Comparison of ENCODE assay signal across 9 mouse cellular contexts in the genomic region with DNA sequence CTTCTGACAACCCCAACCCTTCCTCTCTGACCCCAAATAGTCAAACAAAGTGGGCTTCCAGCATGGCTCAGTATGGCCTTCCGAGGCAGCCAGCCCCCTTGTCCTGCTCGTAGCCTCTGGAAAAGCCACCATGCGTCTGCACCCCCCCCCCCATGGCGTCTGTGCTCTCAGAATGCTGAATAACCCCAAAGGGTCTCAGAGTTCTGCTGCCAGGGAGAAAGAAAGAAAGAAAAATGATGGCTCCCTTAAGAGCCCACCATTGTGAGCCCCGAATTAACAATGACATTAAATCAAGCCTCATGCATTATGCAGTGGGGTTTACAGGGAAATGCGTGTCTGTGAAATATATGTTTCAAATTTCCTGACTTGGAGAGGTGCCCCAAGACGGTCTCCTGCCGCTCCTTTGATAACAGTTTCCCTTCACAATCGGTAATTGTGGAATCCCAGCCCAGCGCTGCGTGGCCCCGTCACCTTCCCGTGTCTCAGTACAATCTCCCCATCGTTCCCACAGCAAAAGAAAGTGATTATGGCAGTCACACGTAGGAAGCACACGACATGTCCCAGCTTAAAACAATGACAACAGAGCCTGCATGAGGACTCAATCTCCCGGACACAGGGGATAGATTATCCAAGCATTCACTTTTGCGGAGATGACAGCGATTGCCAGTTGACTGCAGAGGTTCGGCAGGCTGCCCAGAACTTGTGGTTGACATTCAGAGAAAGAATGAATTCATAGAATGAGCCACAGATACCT. TPM values are rescaled to one million over a fixed set of nuclear protein-coding genes. Genes with fewer than 3 reads are reported as not detected.
DNase-seq lines count a peak whose midpoint lies in the region; ATAC-seq and TF ChIP-seq lines count a peak whose summit lies in the region.
"Had no signal": no experiment of that assay in that cellular context is flagged by ENCODE, and none has a peak within 500 bp of the region (broad histone marks: within the 10 kb centered on the region; RNA-seq: fewer than 3 reads in every experiment).

No protein-coding gene starts in this region.

- H3K27me3 ChIP-seq in heart, postnatal 0 days (ENCODE audit: control insufficient read depth, insufficient read depth, low read length), result no peaks in the 10 kb centered on the region
- no peaks in the 10 kb centered on the region for H3K27me3 ChIP-seq in forebrain, postnatal 0 days (ENCODE audit: insufficient read depth, low read length)
- no peaks in the 10 kb centered on the region for H3K27me3 ChIP-seq in midbrain, embryonic 16.5 days (ENCODE audit: control insufficient read depth, insufficient read depth, low read depth, low read length)
- no peaks in the 10 kb centered on the region for H3K27me3 ChIP-seq in kidney, embryonic 16.5 days (ENCODE audit: insufficient read depth, low read length)

- no peak for TF ChIP-seq CTCF in heart, postnatal 0 days (IDR thresholded peaks at IDR 0.05; ENCODE audit: low read depth)
- no peak for TF ChIP-seq CTCF in forebrain, postnatal 0 days (IDR thresholded peaks at IDR 0.05; ENCODE audit: low read depth)

- H3K36me3 ChIP-seq in heart, postnatal 0 days (replicated peaks; ENCODE audit: control insufficient read depth, insufficient read depth, low read length), result no peaks in the 10 kb centered on the region
- no peaks in the 10 kb centered on the region for H3K36me3 ChIP-seq in forebrain, postnatal 0 days (ENCODE audit: insufficient read depth)
- H3K36me3 ChIP-seq in midbrain, embryonic 16.5 days (ENCODE audit: control insufficient read depth, insufficient read depth, low read length), result no peaks in the 10 kb centered on the region
- H3K36me3 ChIP-seq in kidney, embryonic 16.5 days (ENCODE audit: insufficient read depth, low read length), result no peaks in the 10 kb centered on the region

- H3K4me1 ChIP-seq in heart, postnatal 0 days (ENCODE audit: control insufficient read depth, insufficient read depth), result no peaks in the 10 kb centered on the region
- H3K4me1 ChIP-seq in forebrain, postnatal 0 days (ENCODE audit: insufficient read depth), result no peaks in the 10 kb centered on the region; the same call in 1 of the 2 replicates
- peaks cover 12% of the 10 kb centered on the region for H3K4me1 ChIP-seq in midbrain, embryonic 16.5 days (ENCODE audit: control insufficient read depth, insufficient read depth, low read length)
- H3K4me1 ChIP-seq in kidney, embryonic 16.5 days (ENCODE audit: insufficient read depth, low read length), result no peaks in the 10 kb centered on the region

- H3K4me2 ChIP-seq in heart, postnatal 0 days (ENCODE audit: low read depth, low read length), result peak overlapping the region; percentile 22; the same call in 1 of the 2 replicates
- H3K4me2 ChIP-seq in forebrain, postnatal 0 days (ENCODE audit: low read depth), result peak overlapping the region; percentile 24
- H3K4me2 ChIP-seq in midbrain, embryonic 16.5 days (ENCODE audit: low read length), result peak overlapping the region; percentile 39
- H3K4me2 ChIP-seq in kidney, embryonic 16.5 days (replicated peaks; ENCODE audit: low read depth, low read length), result no peak overlapping the region

- WGBS in heart, postnatal 0 days, result 43% methylated on average over 20 of the region's 20 CpGs
- 10% methylated on average over 20 of the region's 20 CpGs for WGBS in forebrain, postnatal 0 days
- 7% methylated on average over 20 of the region's 20 CpGs for WGBS in midbrain, embryonic 16.5 days
- 54% methylated on average over 20 of the region's 20 CpGs for WGBS in kidney, embryonic 16.5 days

- no peak for DNase-seq in heart, postnatal 0 days (ENCODE audit: low spot score)
- no peak for DNase-seq in heart, adult 8-10 months (ENCODE audit: low spot score)
- peak; percentile 25 for DNase-seq in brain, adult 2 months (ENCODE audit: low read depth, low spot score)
- peak; percentile 54 for DNase-seq in forebrain, postnatal 0 days
- no peak for DNase-seq in c-Kit-positive CD71-positive TER-119-positive erythroid progenitor cells, embryonic 14.5 days (ENCODE audit: low spot score)
- DNase-seq in urinary bladder, adult 2 months (ENCODE audit: low spot score), result no peak
- DNase-seq: kidney, adult 8-10 months had no signal

- no peak overlapping the region for H3K9ac ChIP-seq in heart, postnatal 0 days (replicated peaks; ENCODE audit: low read depth, low read length)
- 0 out of 2 replicates have a peak overlapping the region, but pooled peaks have one; percentile 4 for H3K9ac ChIP-seq in forebrain, postnatal 0 days
- peak overlapping the region; percentile 24; the same call in 1 of the 2 replicates for H3K9ac ChIP-seq in midbrain, embryonic 16.5 days (ENCODE audit: low read depth, low read length)
- no peak overlapping the region for H3K9ac ChIP-seq in kidney, embryonic 16.5 days (replicated peaks; ENCODE audit: low read length)

- no peaks in the 10 kb centered on the region for H3K9me3 ChIP-seq in heart, postnatal 0 days (replicated peaks; ENCODE audit: control insufficient read depth, low read length)
- H3K9me3 ChIP-seq in forebrain, postnatal 0 days (ENCODE audit: low read length), result no peaks in the 10 kb centered on the region
- H3K9me3 ChIP-seq in midbrain, embryonic 16.5 days (replicated peaks; ENCODE audit: control insufficient read depth, low read length, poor library complexity, severe bottlenecking), result no peaks in the 10 kb centered on the region
- no peaks in the 10 kb centered on the region for H3K9me3 ChIP-seq in kidney, embryonic 16.5 days (ENCODE audit: low read length)

- no peak for ATAC-seq in heart, postnatal 0 days (ENCODE audit: insufficient read depth, low read depth)
- ATAC-seq in forebrain, postnatal 0 days, result peak; percentile 51; the same call in 1 of the 2 replicates
- ATAC-seq in midbrain, embryonic 16.5 days, result no peak
- ATAC-seq in kidney, embryonic 16.5 days (ENCODE audit: low FRiP score, low TSS enrichment), result no peak

- no peak overlapping the region for H3K4me3 ChIP-seq in heart, postnatal 0 days (ENCODE audit: low read depth, low read length)
- no peak overlapping the region for H3K4me3 ChIP-seq in forebrain, postnatal 0 days (ENCODE audit: low read depth, low read length)
- no peak overlapping the region for H3K4me3 ChIP-seq in midbrain, embryonic 16.5 days (ENCODE audit: low read depth, low read length)
- no peak overlapping the region for H3K4me3 ChIP-seq in kidney, embryonic 16.5 days (ENCODE audit: low read length)

- TF ChIP-seq EP300 in heart, postnatal 0 days (IDR thresholded peaks at IDR 0.05; ENCODE audit: low read depth), result no peak

- H3K27ac ChIP-seq in heart, postnatal 0 days (ENCODE audit: low read depth), result no peak overlapping the region
- 0 out of 2 replicates have a peak overlapping the region, but pooled peaks have one; percentile 22 for H3K27ac ChIP-seq in forebrain, postnatal 0 days (ENCODE audit: low read depth, low read length)
- H3K27ac ChIP-seq in midbrain, embryonic 16.5 days (ENCODE audit: low read length), result 0 out of 2 replicates have a peak overlapping the region, but pooled peaks have one; percentile 11
- H3K27ac ChIP-seq in kidney, embryonic 16.5 days (ENCODE audit: low read length), result no peak overlapping the region

RNA-seq across cellular contexts. Expression of a gene that starts 55.7 kb away (rescaled TPM):
- total RNA-seq in heart, postnatal 0 days (2014; rRNA removed; ENCODE audit: low replicate concordance), result 3.7 TPM in 1 of 2 replicates, not detected in the other
- 1.2 and 1.3 TPM in 2 replicates for polyA plus RNA-seq in heart, postnatal 0 days (2015; fragmentation: Nextera tagmentation; extraction: Ambion mirVana)
- total RNA-seq in heart, adult 8-10 months (2022), result 1 to 10 TPM in 2 of 4 experiments, under 1 TPM in 2; 0.83 to 1.3 (median 1.0) TPM
- 0.29 TPM in 1 of 2 replicates, not detected in the other for total RNA-seq in forebrain, postnatal 0 days (2014; rRNA removed)
- 0.19 and 0.44 TPM in 2 replicates for polyA plus RNA-seq in forebrain, postnatal 0 days (2015; fragmentation: Nextera tagmentation; extraction: Ambion mirVana)
- polyA plus RNA-seq in midbrain, embryonic 16.5 days (2015; fragmentation: Nextera tagmentation; extraction: Ambion mirVana), result 0.35 and 0.39 TPM in 2 replicates
- 12.3 and 13.8 TPM in 2 replicates for polyA plus RNA-seq in kidney, embryonic 16.5 days (2015; fragmentation: Nextera tagmentation; extraction: Ambion mirVana)
- 5.0 and 5.7 TPM in 2 replicates for polyA plus RNA-seq in urinary bladder, adult 2 months (2012; rRNA removed)

Comparison
In these comparisons a context has a peak if more than half of its experiments do, and no peak if none do; other contexts are left out.
1. DNase-seq: peak in brain, adult 2 months (single experiment) and forebrain, postnatal 0 days (single experiment); none in heart, postnatal 0 days (single experiment), heart, adult 8-10 months (single experiment), c-Kit-positive CD71-positive TER-119-positive erythroid progenitor cells, embryonic 14.5 days (single experiment) and urinary bladder, adult 2 months (single experiment).
2. H3K27ac ChIP-seq: peak in forebrain, postnatal 0 days (single experiment) and midbrain, embryonic 16.5 days (single experiment); none in heart, postnatal 0 days (single experiment) and kidney, embryonic 16.5 days (single experiment).
3. H3K9ac ChIP-seq: peak in forebrain, postnatal 0 days (single experiment) and midbrain, embryonic 16.5 days (single experiment); none in heart, postnatal 0 days (single experiment) and kidney, embryonic 16.5 days (single experiment).